In the genomic region with DNA sequence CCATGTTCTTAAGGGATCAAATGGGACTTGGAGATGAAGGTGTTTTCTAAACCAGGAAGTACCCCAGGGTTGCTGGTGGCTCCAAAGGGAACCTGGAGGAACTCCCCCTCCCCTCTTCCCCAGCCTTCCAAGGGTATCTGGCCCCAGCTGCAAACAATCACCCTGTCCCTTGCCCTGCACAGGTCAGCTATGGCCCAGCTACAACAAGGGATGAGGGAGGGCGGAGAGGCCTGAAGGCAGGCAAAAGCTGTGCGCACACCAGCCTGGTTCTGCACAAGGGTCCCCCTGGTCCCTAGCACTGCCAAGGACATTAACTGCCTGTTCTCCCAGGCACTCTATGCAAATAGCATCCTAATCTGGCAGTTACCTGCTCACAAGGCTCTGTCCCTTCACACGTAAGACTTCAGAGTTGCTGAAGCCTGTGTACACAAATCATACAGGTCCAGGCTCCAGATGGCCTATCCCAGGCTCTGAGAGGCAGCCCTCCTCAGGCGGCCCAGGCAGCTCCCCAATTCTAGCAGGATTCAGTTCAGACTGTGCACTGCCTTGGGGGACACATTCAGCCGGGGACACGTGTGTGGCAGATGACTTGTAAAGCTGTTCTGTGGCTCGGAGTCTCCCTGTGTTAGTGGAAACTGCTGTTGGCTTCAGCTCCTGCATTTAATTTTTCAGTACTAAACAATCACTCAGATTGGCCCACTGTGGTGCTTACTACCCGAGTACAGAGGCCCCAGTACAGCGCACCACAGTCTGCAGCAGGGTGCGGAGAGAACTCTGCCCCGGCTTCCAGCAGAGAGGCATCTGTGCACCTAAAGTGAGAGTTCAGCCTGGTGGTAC, we compare ENCODE assay signal across 9 mouse cellular contexts.
DNase-seq lines count a peak whose midpoint lies in the region; ATAC-seq and TF ChIP-seq lines count a peak whose summit lies in the region.
"Had no signal": no experiment of that assay in that cellular context is flagged by ENCODE, and none has a peak within 500 bp of the region (broad histone marks: within the 10 kb centered on the region; RNA-seq: fewer than 3 reads in every experiment).

No protein-coding gene starts in this region.

- H3K4me3 ChIP-seq in heart, postnatal 0 days (ENCODE audit: low read depth, low read length), result no peak overlapping the region
- H3K4me3 ChIP-seq in embryonic facial prominence, embryonic 10.5 days, result no peak overlapping the region
- no peak overlapping the region for H3K4me3 ChIP-seq in embryonic fibroblast, embryonic 13.5 days (ENCODE audit: insufficient read depth, low read length)
- H3K4me3 ChIP-seq in limb, embryonic 13.5 days, result no peak overlapping the region

- H3K4me1 ChIP-seq in heart, postnatal 0 days (ENCODE audit: control insufficient read depth, insufficient read depth), result peaks cover 34% of the 10 kb centered on the region
- peaks cover 81% of the 10 kb centered on the region for H3K4me1 ChIP-seq in embryonic facial prominence, embryonic 10.5 days
- peaks cover 26% of the 10 kb centered on the region for H3K4me1 ChIP-seq in embryonic fibroblast, embryonic 13.5 days (ENCODE audit: control insufficient read depth, insufficient read depth, low read length)
- peaks cover 63% of the 10 kb centered on the region for H3K4me1 ChIP-seq in limb, embryonic 13.5 days

- H3K27me3 ChIP-seq in heart, postnatal 0 days (ENCODE audit: control insufficient read depth, insufficient read depth, low read length), result no peaks in the 10 kb centered on the region
- H3K27me3 ChIP-seq in embryonic facial prominence, embryonic 10.5 days (replicated peaks; ENCODE audit: low read depth, poor library complexity, severe bottlenecking), result no peaks in the 10 kb centered on the region
- no peaks in the 10 kb centered on the region for H3K27me3 ChIP-seq in limb, embryonic 13.5 days

- no peak for TF ChIP-seq POLR2A in embryonic fibroblast, embryonic 13.5 days (IDR thresholded peaks at IDR 0.05; ENCODE audit: low read depth, low read length)

- H3K36me3 ChIP-seq in heart, postnatal 0 days (replicated peaks; ENCODE audit: control insufficient read depth, insufficient read depth, low read length), result no peaks in the 10 kb centered on the region
- H3K36me3 ChIP-seq in embryonic facial prominence, embryonic 10.5 days (replicated peaks), result no peaks in the 10 kb centered on the region
- H3K36me3 ChIP-seq in limb, embryonic 13.5 days, result no peaks in the 10 kb centered on the region

- WGBS in heart, postnatal 0 days, result 76% methylated on average over 11 of the region's 11 CpGs
- 39% methylated on average over 11 of the region's 11 CpGs for WGBS in embryonic facial prominence, embryonic 10.5 days
- WGBS in limb, embryonic 13.5 days, result 25% methylated on average over 11 of the region's 11 CpGs

- DNase-seq in heart, postnatal 0 days (ENCODE audit: low spot score), result no peak
- no peak for DNase-seq in heart, adult 18-20 months
- peak; percentile 72 for DNase-seq in embryonic facial prominence, embryonic 10.5 days (ENCODE audit: low spot score)
- DNase-seq in ovary, postnatal 10 days (ENCODE audit: low spot score), result no peak
- no peak for DNase-seq in MN1 (ENCODE audit: low spot score)
- DNase-seq: lung, adult 18-20 months; thymus, adult 2 months had no signal

- no peaks in the 10 kb centered on the region for H3K9me3 ChIP-seq in heart, postnatal 0 days (replicated peaks; ENCODE audit: control insufficient read depth, low read length)
- H3K9me3 ChIP-seq in embryonic facial prominence, embryonic 10.5 days, result no peaks in the 10 kb centered on the region
- no peaks in the 10 kb centered on the region for H3K9me3 ChIP-seq in limb, embryonic 13.5 days

- TF ChIP-seq CTCF in heart, postnatal 0 days (IDR thresholded peaks at IDR 0.05; ENCODE audit: low read depth), result no peak
- TF ChIP-seq CTCF in embryonic fibroblast, embryonic 13.5 days (IDR thresholded peaks at IDR 0.05; ENCODE audit: borderline replicate concordance, insufficient read depth, low read length), result no peak

- H3K27ac ChIP-seq in heart, postnatal 0 days (ENCODE audit: low read depth), result 0 out of 2 replicates have a peak overlapping the region, but pooled peaks have one; percentile 9
- peak overlapping the region; percentile 83 for H3K27ac ChIP-seq in embryonic facial prominence, embryonic 10.5 days (replicated peaks)
- H3K27ac ChIP-seq in embryonic fibroblast, embryonic 13.5 days (ENCODE audit: insufficient read depth, low read length), result peak overlapping the region; percentile 69; the same call in 1 of the 2 replicates
- H3K27ac ChIP-seq in limb, embryonic 13.5 days, result peak overlapping the region; percentile 76

- no peak overlapping the region for H3K4me2 ChIP-seq in heart, postnatal 0 days (ENCODE audit: low read depth, low read length)
- H3K4me2 ChIP-seq in limb, embryonic 13.5 days (replicated peaks), result peak overlapping the region; percentile 5; the same call in 1 of the 2 replicates

- TF ChIP-seq EP300 in heart, postnatal 0 days (IDR thresholded peaks at IDR 0.05; ENCODE audit: low read depth), result no peak

- H3K9ac ChIP-seq in heart, postnatal 0 days (replicated peaks; ENCODE audit: low read depth, low read length), result no peak overlapping the region
- peak overlapping the region; percentile 48; the same call in 1 of the 2 replicates for H3K9ac ChIP-seq in limb, embryonic 13.5 days

- no peak for ATAC-seq in heart, postnatal 0 days (ENCODE audit: insufficient read depth, low read depth)
- ATAC-seq in limb, embryonic 13.5 days (ENCODE audit: low FRiP score, low read depth), result peak; percentile 66

Comparison
In these comparisons a context has a peak if more than half of its experiments do, and no peak if none do; other contexts are left out.
1. H3K27ac ChIP-seq: peak in every context shown above with its lines; median percentile 83 in embryonic facial prominence, embryonic 10.5 days; 76 in limb, embryonic 13.5 days; 69 in embryonic fibroblast, embryonic 13.5 days; 9 in heart, postnatal 0 days.